Mouse (Mus musculus) CH12.LX (cell line): Measurements from ENCODE around the gene Upp2.

Experiments used
- CHD2 ChIP-seq: IDR thresholded peaks from 2 replicates; pipeline ENCODE4 v1.6.1; 2011; ENCODE audit warnings: low read length, improper control_type of control experiment
- MAZ ChIP-seq: IDR thresholded peaks from 2 replicates; pipeline ENCODE4 v1.6.1; 2012; ENCODE audit warnings: low read depth, mild to moderate bottlenecking, inconsistent platforms, low read length, improper control_type of control experiment, moderate library complexity
- MXI1 ChIP-seq: IDR thresholded peaks from 2 replicates; pipeline ENCODE4 v1.6.1; 2011; ENCODE audit warnings: mild to moderate bottlenecking, low read depth, low read length, improper control_type of control experiment
- ZC3H11A ChIP-seq: IDR thresholded peaks from 2 replicates; pipeline ENCODE4 v1.6.1; 2012; ENCODE audit warnings: low read depth, mild to moderate bottlenecking, inconsistent platforms, low read length, improper control_type of control experiment
- ZKSCAN1 ChIP-seq: IDR thresholded peaks from 2 replicates; pipeline ENCODE4 v1.6.1; 2012; ENCODE audit warnings: low read depth, inconsistent platforms, low read length, improper control_type of control experiment, borderline replicate concordance

DNA sequence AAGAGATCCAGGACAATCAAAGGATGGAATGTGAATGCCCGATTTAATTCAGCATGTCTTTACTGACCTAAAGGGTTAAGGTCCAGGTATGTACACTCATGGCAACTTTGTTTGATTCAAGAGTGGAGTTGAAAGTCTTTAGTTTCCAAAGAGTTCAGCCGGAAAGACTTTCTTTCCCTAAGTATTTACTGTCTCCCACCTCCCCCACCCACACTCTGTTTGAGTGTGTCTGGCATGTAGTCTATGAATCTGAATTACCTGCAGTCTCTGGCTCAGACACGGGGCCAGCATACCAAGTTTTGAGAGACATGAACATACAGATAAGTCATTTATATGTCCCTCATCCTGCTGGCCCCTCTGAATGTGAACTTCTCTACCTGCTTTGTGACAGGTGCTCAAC is 219.1 kb downstream of the Upp2 start:
- TF ChIP-seq MAZ (no peak), MXI1 (no peak), CHD2 (no peak), ZC3H11A (no peak), ZKSCAN1 (no peak)
